Mouse (Mus musculus): Measurements from ENCODE around the gene Pax7.

GRCm38 (mm10) chr4:139715241-139715932 is 117.9 kb downstream of the Pax7 start:
- no peak for TF ChIP-seq CTCF (IDR thresholded peaks at IDR 0.05; ENCODE audit: extremely low read depth, insufficient read length, insufficient replicate concordance, low read depth, low read length)
- no peak for TF ChIP-seq POLR2A (IDR thresholded peaks at IDR 0.05; ENCODE audit: low read depth, low read length)
